ENCODE assay signal across 13 mouse cellular contexts in genomic region chr3:60546904-60547303, GRCm38 (mm10).
"Had no signal": no experiment of that assay in that cellular context is flagged by ENCODE, and none has a peak within 500 bp of the region (broad histone marks: within the 10 kb centered on the region; RNA-seq: fewer than 3 reads in every experiment).

No protein-coding gene starts in this region.

- H3K4me1 ChIP-seq: neural tube, embryonic 12.5 days had no signal

- H3K36me3 ChIP-seq: midbrain, embryonic 15.5 days; neural tube, embryonic 12.5 days had no signal

- H3K27me3 ChIP-seq: limb, embryonic 13.5 days; midbrain, embryonic 15.5 days; neural tube, embryonic 12.5 days had no signal

- H3K4me3 ChIP-seq: layer of hippocampus, adult 2 months; limb, embryonic 13.5 days; midbrain, embryonic 15.5 days; neural tube, embryonic 12.5 days had no signal

- H3K27ac ChIP-seq: layer of hippocampus, adult 2 months; limb, embryonic 13.5 days; midbrain, embryonic 15.5 days; neural tube, embryonic 12.5 days; stomach, postnatal 0 days had no signal

- H3K9ac ChIP-seq: limb, embryonic 13.5 days; midbrain, embryonic 15.5 days; neural tube, embryonic 12.5 days had no signal

- H3K4me2 ChIP-seq: limb, embryonic 13.5 days; midbrain, embryonic 11.5 days; midbrain, embryonic 15.5 days; neural tube, embryonic 12.5 days had no signal

- ATAC-seq: midbrain, embryonic 15.5 days had no signal

- DNase-seq: kidney, adult 18-20 months; kidney, postnatal 10 days; kidney, postnatal 4 days; left cerebral cortex, postnatal 4 days; lung, adult 18-20 months; lung, postnatal 36 days; thymus, postnatal 14 days had no signal

- H3K9me3 ChIP-seq: limb, embryonic 13.5 days; midbrain, embryonic 15.5 days; neural tube, embryonic 12.5 days had no signal
